Mouse (Mus musculus): ENCODE data around the gene Serpina10.
"Not testable (repeated sequence)": the region's sequence is repeated elsewhere in the genome, so short reads cannot be mapped to it uniquely, and the experiment has no call there.

Serpina10 gene

DNA sequence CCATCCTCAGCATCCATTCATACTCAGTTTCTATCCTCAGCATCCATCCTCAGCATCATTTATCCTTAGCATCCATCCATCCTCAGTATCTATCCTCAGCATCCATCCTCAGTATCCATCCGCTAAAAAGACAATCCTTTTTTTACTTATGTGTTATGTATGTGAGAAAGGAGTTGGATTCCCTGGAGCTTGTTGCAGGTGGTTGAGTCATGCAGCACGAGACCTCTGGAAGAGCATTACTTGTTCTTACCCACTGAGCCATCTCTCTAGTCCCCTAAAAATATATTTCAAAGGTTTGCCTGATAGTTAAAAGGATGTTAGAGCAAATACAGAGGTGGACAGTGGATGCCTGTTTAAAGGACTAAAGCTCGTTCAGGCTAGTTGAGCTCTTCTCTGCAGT is 29.4 kb downstream of the Serpina10 start:
- DNase-seq = no peak

DNA sequence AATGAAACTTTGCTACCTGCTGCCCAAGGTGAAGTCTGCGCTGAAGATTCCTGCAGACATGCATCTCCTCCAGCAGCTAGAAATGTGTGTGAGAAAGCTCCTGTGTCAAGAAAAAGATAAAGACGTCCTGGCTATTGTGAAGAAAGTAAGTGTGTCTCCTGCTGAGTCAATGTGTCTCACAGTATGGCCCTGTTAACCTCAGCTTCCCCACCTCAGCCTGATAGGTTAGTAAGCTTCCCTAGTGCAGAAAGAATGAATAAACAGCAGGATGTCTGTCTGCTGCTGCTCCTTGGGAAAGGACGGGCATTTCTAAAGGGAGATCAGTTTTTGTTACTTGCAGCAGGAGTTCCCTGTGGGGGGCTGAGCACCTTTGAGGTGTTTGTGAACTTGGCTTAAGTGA is 30.9 kb downstream of the Serpina10 start:
- DNase-seq = no peak

DNA sequence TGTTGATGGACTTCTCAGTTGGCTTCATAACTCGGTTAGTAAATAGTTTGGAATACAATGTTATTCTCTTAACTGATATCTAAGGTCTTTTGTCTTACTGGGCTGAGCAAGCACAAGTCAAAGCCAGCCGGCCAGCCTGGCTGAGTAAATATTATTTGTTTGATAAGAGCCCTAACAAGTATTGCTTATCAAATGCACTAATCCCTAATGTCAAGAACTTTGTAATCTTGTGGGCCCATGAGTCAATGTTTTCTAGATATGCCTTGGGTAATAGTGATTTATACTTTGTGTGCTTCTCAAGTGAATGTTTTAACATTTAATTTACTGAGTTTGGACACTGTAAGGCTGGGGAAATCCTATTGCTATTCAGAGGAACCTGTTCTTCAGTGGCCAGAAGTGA is 32.8 kb downstream of the Serpina10 start:
- no peak for DNase-seq

DNA sequence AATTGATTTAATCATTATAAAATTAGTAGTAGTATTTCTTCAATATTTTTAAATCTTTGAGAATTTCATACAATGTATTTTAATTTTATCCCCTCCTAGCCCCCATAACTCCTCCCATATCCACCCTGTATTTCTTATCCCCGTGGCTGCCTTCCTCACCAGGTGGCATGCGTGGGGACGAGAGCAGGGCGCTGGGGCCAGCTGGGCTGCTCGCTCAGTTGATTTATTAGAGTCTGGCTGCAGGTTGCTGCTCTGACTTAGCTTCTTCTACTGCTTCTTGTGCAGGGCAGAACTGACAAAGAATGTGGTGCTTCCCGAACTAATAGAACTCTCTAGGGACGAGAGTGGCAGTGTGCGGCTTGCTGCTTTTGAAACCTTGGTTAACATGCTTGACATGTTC is 47.5 kb downstream of the Serpina10 start:
- no peak for DNase-seq

DNA sequence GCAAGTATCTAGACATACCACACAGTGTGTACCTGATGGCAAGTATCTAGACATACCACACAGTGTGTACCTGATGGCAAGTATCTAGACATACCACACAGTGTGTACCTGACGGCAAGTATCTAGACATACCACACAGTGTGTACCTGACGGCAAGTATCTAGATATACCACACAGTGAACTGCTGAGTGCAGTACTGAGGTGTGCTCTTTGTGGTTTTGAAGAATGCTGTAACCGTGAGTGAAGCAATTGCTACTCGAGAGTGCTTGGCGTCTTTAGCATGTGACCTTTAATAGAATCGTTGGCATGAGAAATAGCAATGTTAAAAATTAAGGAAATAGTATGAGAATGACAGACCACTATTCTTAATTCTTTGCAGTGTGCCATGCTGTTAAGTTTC is 53.1 kb downstream of the Serpina10 start:
- DNase-seq = not testable (repeated sequence)

DNA sequence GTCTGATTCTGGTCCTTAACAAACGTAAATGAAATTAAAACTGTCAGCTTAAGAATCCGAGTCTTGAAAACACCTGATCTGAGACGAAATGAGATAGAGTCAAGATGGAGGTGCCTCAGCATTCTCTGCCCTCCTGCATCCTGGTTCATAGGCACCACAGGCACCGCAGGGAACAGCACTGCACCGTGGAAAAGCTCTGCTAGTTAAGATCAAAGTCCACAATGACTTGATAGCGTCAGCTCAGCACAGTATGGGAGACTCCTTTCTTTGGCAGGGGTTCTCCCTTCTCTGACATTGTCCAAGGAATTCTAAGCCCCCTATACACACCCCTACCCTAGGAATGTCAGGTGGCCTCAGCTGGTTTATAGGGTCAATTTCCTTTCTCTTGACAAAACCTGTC is 61.6 kb downstream of the Serpina10 start:
- no peak for DNase-seq

DNA sequence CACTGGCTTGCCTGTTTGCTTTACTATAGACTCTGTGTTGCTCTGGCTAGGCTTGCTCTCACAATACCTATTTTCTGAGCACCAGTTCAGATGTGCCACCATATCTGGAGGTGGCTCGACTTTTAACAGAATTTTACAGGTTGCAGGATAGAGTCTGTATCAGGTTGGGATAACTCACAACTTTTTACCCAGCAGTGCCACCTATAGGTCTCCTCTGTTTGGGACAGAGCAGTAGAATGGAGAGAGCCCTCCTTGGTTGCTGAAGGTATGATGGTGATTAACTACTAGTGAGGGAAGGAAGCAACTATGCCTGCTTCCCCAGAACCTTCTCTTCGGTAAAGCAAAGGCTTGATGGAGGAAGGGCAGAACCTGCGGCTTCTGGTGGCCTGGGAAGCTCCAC is 64.1 kb downstream of the Serpina10 start:
- peak; percentile 26 for DNase-seq

DNA sequence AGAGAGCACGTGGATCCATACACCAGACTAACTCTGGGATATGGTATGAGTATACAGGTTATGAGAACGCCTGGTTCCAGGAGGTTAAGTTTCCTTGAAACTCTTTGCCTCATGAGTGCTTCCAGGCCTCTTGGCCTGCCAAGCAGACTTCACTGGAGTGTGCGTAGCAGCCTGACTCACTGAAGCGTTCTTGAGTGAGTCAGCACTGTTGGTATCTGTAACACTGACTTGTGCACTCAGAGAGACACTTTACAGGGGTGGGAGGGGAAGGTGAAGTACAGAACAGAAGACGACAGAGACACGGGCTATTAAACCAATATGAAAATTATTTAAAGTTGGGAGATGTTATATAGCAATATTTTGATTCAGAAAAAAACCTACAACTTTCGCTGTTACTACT is 66.1 kb downstream of the Serpina10 start:
- no peak for DNase-seq

Measured in kidney, postnatal 10 days (tissue).